ENCODE assay signal across 8 mouse cellular contexts in the genomic region with DNA sequence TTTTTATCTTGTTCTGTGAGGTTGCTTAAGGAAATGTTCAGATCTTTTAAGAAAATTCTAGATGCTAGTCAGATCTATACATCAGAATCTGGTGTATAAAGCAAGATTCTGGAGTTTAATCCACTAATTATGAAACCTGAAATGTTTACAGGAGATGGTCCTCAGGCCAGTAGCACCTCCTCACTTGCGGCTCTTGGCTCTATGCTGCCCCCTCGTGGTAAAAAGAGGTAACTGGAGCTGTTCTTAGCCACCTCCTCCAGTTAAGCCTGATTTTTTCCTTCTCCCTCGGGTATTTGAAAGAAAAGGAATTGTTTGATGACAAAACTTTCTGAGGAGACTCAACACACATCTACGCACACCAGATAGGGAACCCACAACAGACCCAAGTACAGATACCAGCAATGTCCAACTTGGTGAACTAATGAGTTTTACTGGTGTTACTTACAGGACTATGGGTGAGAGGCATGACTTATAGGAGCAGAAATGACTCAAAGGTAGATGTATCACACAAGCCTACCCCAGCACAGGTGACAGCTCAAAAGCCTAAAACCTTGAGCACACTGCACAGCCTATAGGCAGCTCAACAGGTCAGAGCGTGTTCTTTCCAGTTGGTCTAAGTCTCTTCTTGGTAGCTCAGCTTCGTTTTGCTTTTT. TPM values are rescaled to one million over a fixed set of nuclear protein-coding genes. Genes with fewer than 3 reads are reported as not detected.
DNase-seq lines count a peak whose midpoint lies in the region; ATAC-seq and TF ChIP-seq lines count a peak whose summit lies in the region.

No protein-coding gene starts in this region.

- no peaks in the 10 kb centered on the region for H3K9me3 ChIP-seq in heart, embryonic 10.5 days
- H3K9me3 ChIP-seq in hindbrain, embryonic 14.5 days (ENCODE audit: control insufficient read depth, low read length) = no peaks in the 10 kb centered on the region

- no peaks in the 10 kb centered on the region for H3K27me3 ChIP-seq in heart, embryonic 10.5 days (ENCODE audit: insufficient read depth, poor library complexity, severe bottlenecking)
- no peaks in the 10 kb centered on the region for H3K27me3 ChIP-seq in hindbrain, embryonic 14.5 days (ENCODE audit: control insufficient read depth, insufficient read depth, low read length)

- no peak overlapping the region for H3K27ac ChIP-seq in heart, embryonic 10.5 days
- H3K27ac ChIP-seq in bone marrow, adult 2 months (ENCODE audit: control insufficient read depth, insufficient read depth, low read depth, low read length, poor library complexity) = no peak overlapping the region
- H3K27ac ChIP-seq in embryonic fibroblast, embryonic 13.5 days (ENCODE audit: insufficient read depth, low read length) = no peak overlapping the region
- no peak overlapping the region for H3K27ac ChIP-seq in hindbrain, embryonic 14.5 days

- WGBS in heart, embryonic 10.5 days = 35% methylated on average over 6 of the region's 6 CpGs
- WGBS in bone marrow, adult 2 months = 28% methylated on average over 6 of the region's 6 CpGs
- 39% methylated on average over 6 of the region's 6 CpGs for WGBS in hindbrain, embryonic 14.5 days

- H3K4me1 ChIP-seq in heart, embryonic 10.5 days = no peaks in the 10 kb centered on the region
- H3K4me1 ChIP-seq in bone marrow, adult 2 months (ENCODE audit: control insufficient read depth, insufficient read depth, low read length) = no peaks in the 10 kb centered on the region; the same call in 1 of the 2 replicates
- H3K4me1 ChIP-seq in embryonic fibroblast, embryonic 13.5 days (ENCODE audit: control insufficient read depth, insufficient read depth, low read length) = 0 out of 2 replicates have a peak, but pooled peaks cover 1% of the 10 kb centered on the region
- H3K4me1 ChIP-seq in hindbrain, embryonic 14.5 days (replicated peaks; ENCODE audit: control insufficient read depth, insufficient read depth, low read length) = no peaks in the 10 kb centered on the region

- DNase-seq in heart, adult 11 months = peak; percentile 81
- no peak for DNase-seq in heart, embryonic 10.5 days (ENCODE audit: low spot score)
- DNase-seq in hindbrain, embryonic 14.5 days (ENCODE audit: low spot score) = peak; percentile 77
- DNase-seq in layer of hippocampus, postnatal 36 days = peak; percentile 43 to 49
- DNase-seq in right cerebral cortex, postnatal 4 days = peak; percentile 54

- no peak for ATAC-seq in hindbrain, embryonic 14.5 days (ENCODE audit: low FRiP score)
- ATAC-seq in megakaryocyte progenitor cell, adult 5-6 weeks (replicated peaks; ENCODE audit: poor library complexity) = peak; percentile 86

- H3K4me2 ChIP-seq in hindbrain, embryonic 14.5 days (replicated peaks) = no peak overlapping the region

- peak; percentile 88 for TF ChIP-seq CTCF in bone marrow, adult 2 months (IDR thresholded peaks at IDR 0.05; ENCODE audit: control insufficient read depth, insufficient read depth, low read length)
- TF ChIP-seq CTCF in embryonic fibroblast, embryonic 13.5 days (IDR thresholded peaks at IDR 0.05; ENCODE audit: borderline replicate concordance, insufficient read depth, low read length) = peak; percentile 77

- no peak overlapping the region for H3K9ac ChIP-seq in hindbrain, embryonic 14.5 days

- TF ChIP-seq POLR2A in bone marrow, adult 2 months (IDR thresholded peaks at IDR 0.05; ENCODE audit: borderline replicate concordance, control insufficient read depth, low read depth, low read length) = no peak
- TF ChIP-seq POLR2A in embryonic fibroblast, embryonic 13.5 days (IDR thresholded peaks at IDR 0.05; ENCODE audit: low read depth, low read length) = no peak

- H3K36me3 ChIP-seq in heart, embryonic 10.5 days = no peaks in the 10 kb centered on the region
- no peaks in the 10 kb centered on the region for H3K36me3 ChIP-seq in hindbrain, embryonic 14.5 days (replicated peaks; ENCODE audit: control insufficient read depth, insufficient read depth)

- H3K4me3 ChIP-seq in heart, embryonic 10.5 days = no peak overlapping the region
- H3K4me3 ChIP-seq in bone marrow, adult 2 months (replicated peaks; ENCODE audit: control insufficient read depth, low read depth, low read length) = no peak overlapping the region
- H3K4me3 ChIP-seq in embryonic fibroblast, embryonic 13.5 days (ENCODE audit: insufficient read depth, low read length) = no peak overlapping the region
- H3K4me3 ChIP-seq in hindbrain, embryonic 14.5 days (replicated peaks; ENCODE audit: low read length) = no peak overlapping the region

RNA-seq across cellular contexts. Expression of gene Fam213a, which starts 21.7 kb away (rescaled TPM):
- polyA plus RNA-seq in heart, embryonic 10.5 days (2016; fragmentation: Nextera tagmentation; extraction: Ambion mirVana) = 76.8 and 81.5 TPM in 2 replicates
- polyA plus RNA-seq in bone marrow, adult 2 months (2011; ENCODE audit: insufficient read depth, insufficient read length, low replicate concordance, missing spikeins) = 114 and 196 TPM in 2 replicates
- 8.7 and 11.3 TPM in 2 replicates for polyA plus RNA-seq in embryonic fibroblast, embryonic 13.5 days (2011; ENCODE audit: insufficient read length, low read depth, missing spikeins)
- 86.6 and 94.3 TPM in 2 replicates for polyA plus RNA-seq in hindbrain, embryonic 14.5 days (2014; fragmentation: Nextera tagmentation; extraction: Ambion mirVana)
- total RNA-seq in layer of hippocampus, postnatal 36 days (2021) = 100 to 1,000 TPM; 150 to 165 TPM
- total RNA-seq in megakaryocyte progenitor cell, adult 5-6 weeks (2015) = 10.8 and 20.4 TPM in 2 replicates
- 8.7 and 15.3 TPM in 2 replicates for total RNA-seq in megakaryocyte progenitor cell, adult 5-6 weeks (2017)

RNA-seq across cellular contexts. Expression of gene Dydc2, which starts 33.7 kb away (rescaled TPM):
- polyA plus RNA-seq in heart, embryonic 10.5 days (2016; fragmentation: Nextera tagmentation; extraction: Ambion mirVana) = 0.44 and 0.65 TPM in 2 replicates
- not detected in 2 replicates for polyA plus RNA-seq in bone marrow, adult 2 months (2011; ENCODE audit: insufficient read depth, insufficient read length, low replicate concordance, missing spikeins)
- polyA plus RNA-seq in embryonic fibroblast, embryonic 13.5 days (2011; ENCODE audit: insufficient read length, low read depth, missing spikeins) = not detected in 2 replicates
- polyA plus RNA-seq in hindbrain, embryonic 14.5 days (2014; fragmentation: Nextera tagmentation; extraction: Ambion mirVana) = 0.70 and 1.6 TPM in 2 replicates
- total RNA-seq in layer of hippocampus, postnatal 36 days (2021) = 1 to 10 TPM in 1 of 2 experiments, under 1 TPM in 1; 0.81 to 1.5 TPM
- not detected in 2 replicates for total RNA-seq in megakaryocyte progenitor cell, adult 5-6 weeks (2015)
- not detected in 2 replicates for total RNA-seq in megakaryocyte progenitor cell, adult 5-6 weeks (2017)

RNA-seq across cellular contexts. Expression of gene Dydc1, which starts 37.4 kb away (rescaled TPM):
- not detected in 2 replicates for polyA plus RNA-seq in heart, embryonic 10.5 days (2016; fragmentation: Nextera tagmentation; extraction: Ambion mirVana)
- 2.5 TPM in 1 of 2 replicates, not detected in the other for polyA plus RNA-seq in bone marrow, adult 2 months (2011; ENCODE audit: insufficient read depth, insufficient read length, low replicate concordance, missing spikeins)
- not detected in 2 replicates for polyA plus RNA-seq in embryonic fibroblast, embryonic 13.5 days (2011; ENCODE audit: insufficient read length, low read depth, missing spikeins)
- polyA plus RNA-seq in hindbrain, embryonic 14.5 days (2014; fragmentation: Nextera tagmentation; extraction: Ambion mirVana) = not detected in 2 replicates
- not detected for total RNA-seq in layer of hippocampus, postnatal 36 days (2021)
- not detected in 2 replicates for total RNA-seq in megakaryocyte progenitor cell, adult 5-6 weeks (2015)
- not detected in 2 replicates for total RNA-seq in megakaryocyte progenitor cell, adult 5-6 weeks (2017)
